Mouse (Mus musculus) stomach, postnatal 0 days (tissue): Measurements from ENCODE around the gene Gatad2a.

ENCODE experiments used
- CTCF ChIP-seq: IDR thresholded peaks from 2 replicates; pipeline ENCODE4 v1.5.1; 2016; ENCODE audit warnings: antibody characterized with exemption, low read depth, mild to moderate bottlenecking, moderate library complexity
- EP300 ChIP-seq: optimal IDR thresholded peaks from 2 replicates; pipeline ENCODE3; 2016; ENCODE audit warnings: antibody characterized with exemption

- TF ChIP-seq CTCF: no peak
- TF ChIP-seq EP300: no peak
Measured at GRCm38 (mm10) chr8:69974194-69974614, 22.0 kb downstream of the Gatad2a start.
